Mouse (Mus musculus) sigmoid colon, adult 10 weeks (tissue): Measurements from ENCODE around the gene Cenpk. TPM values are rescaled to one million over a fixed set of nuclear protein-coding genes. Genes with fewer than 3 reads are reported as not detected.

Experiments
- polyA plus RNA-seq: library from polyadenylated mRNA; stranded (reverse); fragments of 350-450 nt; fragmentation: Illumina TruSeq; extraction: RNeasy Lipid Tissue Mini Kit (QIAGEN cat#74804); gene quantifications from one replicate; pipeline ENCODE4 v1.2.3, GENCODE M21; 2014; ENCODE audit warnings: low read depth, low replicate concordance

The Cenpk gene
- 49.0 TPM for polyA plus RNA-seq

GRCm38 (mm10) chr13:104228384-104229066 is at the start of gene Cenpk, which contains the start of gene Ppwd1:
Gene Cenpk, plus strand, starts transcription at chr13:104228611.
Gene Ppwd1, minus strand, starts transcription at chr13:104228843.

GRCm38 (mm10) chr13:104178650-104179121 is 49.7 kb upstream of the Cenpk start, which contains the start of gene Trim23:
Gene Trim23, plus strand, starts transcription at chr13:104178797.

GRCm38 (mm10) chr13:104287366-104288225 is 59.2 kb downstream of the Cenpk start, which contains the start of gene Adamts6:
Gene Adamts6, plus strand, starts transcription at chr13:104287835.

Other genes starting within 250 kb of the Cenpk start
- 88.8 TPM for gene Nln, start 119.0 kb upstream of the Cenpk start, polyA plus RNA-seq
- gene Sgtb, start 118.9 kb upstream of the Cenpk start, polyA plus RNA-seq: 7.9 TPM
- 83.7 TPM for gene Trappc13, start 50.1 kb upstream of the Cenpk start, polyA plus RNA-seq
- 55.2 TPM for gene Trim23, start 49.8 kb upstream of the Cenpk start, polyA plus RNA-seq
- gene Ppwd1, start 232 bp downstream of the Cenpk start, polyA plus RNA-seq: 41.0 TPM
- gene Adamts6, start 59.2 kb downstream of the Cenpk start, polyA plus RNA-seq: 2.8 TPM